Mouse (Mus musculus): ENCODE data around the gene Lad1. TPM values are rescaled to one million over a fixed set of nuclear protein-coding genes. Genes with fewer than 3 reads are reported as not detected.

The Lad1 gene
- polyA plus RNA-seq, 1 experiment, result 314 TPM

GRCm38 (mm10) chr1:135846632-135847031, 28.2 kb downstream of the Lad1 start:
- Histone ChIP-seq H3K27me3 (ENCODE audit: control insufficient read depth, insufficient read depth, low read length) (no peaks in the 10 kb centered on the region), H3K4me1 (ENCODE audit: control insufficient read depth, insufficient read depth, insufficient read length, low read length) (peaks cover 15% of the 10 kb centered on the region), H3K4me3 (ENCODE audit: low read depth, low read length) (no peak overlapping the region), H3K36me3 (ENCODE audit: control insufficient read depth, insufficient read depth, low read length) (no peaks in the 10 kb centered on the region), H3K27ac (ENCODE audit: insufficient read depth, low read depth, low read length) (no peak overlapping the region)
- WGBS, result 84% methylated on average over 5 of the region's 5 CpGs
- TF ChIP-seq POLR2A (IDR thresholded peaks at IDR 0.05; ENCODE audit: low read depth, low read length) (no peak), CTCF (IDR thresholded peaks at IDR 0.05; ENCODE audit: extremely low read depth, insufficient read length, insufficient replicate concordance, low read depth, low read length) (no peak)

GRCm38 (mm10) chr1:135847139-135847562, 28.8 kb downstream of the Lad1 start:
- Histone ChIP-seq H3K4me3 (ENCODE audit: low read depth, low read length) (no peak overlapping the region), H3K27ac (ENCODE audit: insufficient read depth, low read depth, low read length) (no peak overlapping the region), H3K4me1 (ENCODE audit: control insufficient read depth, insufficient read depth, insufficient read length, low read length) (peaks cover 15% of the 10 kb centered on the region), H3K36me3 (ENCODE audit: control insufficient read depth, insufficient read depth, low read length) (no peaks in the 10 kb centered on the region), H3K27me3 (ENCODE audit: control insufficient read depth, insufficient read depth, low read length) (no peaks in the 10 kb centered on the region)
- WGBS, result 28% methylated on average over 6 of the region's 6 CpGs
- TF ChIP-seq POLR2A (IDR thresholded peaks at IDR 0.05; ENCODE audit: low read depth, low read length) (no peak), CTCF (IDR thresholded peaks at IDR 0.05; ENCODE audit: extremely low read depth, insufficient read length, insufficient replicate concordance, low read depth, low read length) (peak; percentile 92; the same call in 1 of the 2 replicates)

GRCm38 (mm10) chr1:135847611-135848351, 29.4 kb downstream of the Lad1 start:
- 17% methylated on average over 17 of the region's 17 CpGs for WGBS
- Histone ChIP-seq H3K4me1 (ENCODE audit: control insufficient read depth, insufficient read depth, insufficient read length, low read length) (peaks cover 15% of the 10 kb centered on the region), H3K27ac (ENCODE audit: insufficient read depth, low read depth, low read length) (no peak overlapping the region), H3K4me3 (ENCODE audit: low read depth, low read length) (no peak overlapping the region), H3K36me3 (ENCODE audit: control insufficient read depth, insufficient read depth, low read length) (no peaks in the 10 kb centered on the region), H3K27me3 (ENCODE audit: control insufficient read depth, insufficient read depth, low read length) (no peaks in the 10 kb centered on the region)
- TF ChIP-seq POLR2A (IDR thresholded peaks at IDR 0.05; ENCODE audit: low read depth, low read length) (no peak), CTCF (IDR thresholded peaks at IDR 0.05; ENCODE audit: extremely low read depth, insufficient read length, insufficient replicate concordance, low read depth, low read length) (no peak)

GRCm38 (mm10) chr1:135850722-135851512, 32.5 kb downstream of the Lad1 start:
- Histone ChIP-seq H3K4me3 (ENCODE audit: low read depth, low read length) (no peak overlapping the region), H3K4me1 (ENCODE audit: control insufficient read depth, insufficient read depth, insufficient read length, low read length) (peaks cover 17% of the 10 kb centered on the region), H3K36me3 (ENCODE audit: control insufficient read depth, insufficient read depth, low read length) (no peaks in the 10 kb centered on the region), H3K27me3 (ENCODE audit: control insufficient read depth, insufficient read depth, low read length) (no peaks in the 10 kb centered on the region), H3K27ac (ENCODE audit: insufficient read depth, low read depth, low read length) (no peak overlapping the region)
- WGBS, result 71% methylated on average over 12 of the region's 12 CpGs
- TF ChIP-seq CTCF (IDR thresholded peaks at IDR 0.05; ENCODE audit: extremely low read depth, insufficient read length, insufficient replicate concordance, low read depth, low read length) (peak; percentile 59; the same call in 1 of the 2 replicates), POLR2A (IDR thresholded peaks at IDR 0.05; ENCODE audit: low read depth, low read length) (no peak)

- TF ChIP-seq POLR2A (IDR thresholded peaks at IDR 0.05; ENCODE audit: low read depth, low read length), result no peak
- TF ChIP-seq CTCF (IDR thresholded peaks at IDR 0.05; ENCODE audit: extremely low read depth, insufficient read length, insufficient replicate concordance, low read depth, low read length), result no peak
- no peak overlapping the region for H3K27ac ChIP-seq (ENCODE audit: insufficient read depth, low read depth, low read length)
- H3K27me3 ChIP-seq (ENCODE audit: control insufficient read depth, insufficient read depth, low read length), result no peaks in the 10 kb centered on the region
- WGBS, result 62% methylated on average over 13 of the region's 13 CpGs
- no peaks in the 10 kb centered on the region for H3K36me3 ChIP-seq (ENCODE audit: control insufficient read depth, insufficient read depth, low read length)
- H3K4me1 ChIP-seq (ENCODE audit: control insufficient read depth, insufficient read depth, insufficient read length, low read length), result peaks cover 10% of the 10 kb centered on the region
- no peak overlapping the region for H3K4me3 ChIP-seq (ENCODE audit: low read depth, low read length)
Observed at GRCm38 (mm10) chr1:135852044-135852756, 33.8 kb downstream of the Lad1 start.

- Histone ChIP-seq H3K4me3 (ENCODE audit: low read depth, low read length) (no peak overlapping the region), H3K4me1 (ENCODE audit: control insufficient read depth, insufficient read depth, insufficient read length, low read length) (peaks cover 2% of the 10 kb centered on the region; the same call in 1 of the 2 replicates), H3K27ac (ENCODE audit: insufficient read depth, low read depth, low read length) (no peak overlapping the region), H3K27me3 (ENCODE audit: control insufficient read depth, insufficient read depth, low read length) (no peaks in the 10 kb centered on the region), H3K36me3 (ENCODE audit: control insufficient read depth, insufficient read depth, low read length) (no peaks in the 10 kb centered on the region)
- 63% methylated on average over 4 of the region's 4 CpGs for WGBS
- TF ChIP-seq CTCF (IDR thresholded peaks at IDR 0.05; ENCODE audit: extremely low read depth, insufficient read length, insufficient replicate concordance, low read depth, low read length) (no peak), POLR2A (IDR thresholded peaks at IDR 0.05; ENCODE audit: low read depth, low read length) (no peak)
Observed at GRCm38 (mm10) chr1:135853200-135853599, 34.8 kb downstream of the Lad1 start.

Data from small intestine, adult 2 months (tissue).